Mouse (Mus musculus): ENCODE data around the gene Tmed6. TPM values are rescaled to one million over a fixed set of nuclear protein-coding genes. Genes with fewer than 3 reads are reported as not detected.
A peak's percentile ranks its signal among the peaks of the same experiment; 100 is the strongest.

Gene Tmed6
- total and polyA plus RNA-seq, 2 experiments from 2014 or later = not detected

DNA sequence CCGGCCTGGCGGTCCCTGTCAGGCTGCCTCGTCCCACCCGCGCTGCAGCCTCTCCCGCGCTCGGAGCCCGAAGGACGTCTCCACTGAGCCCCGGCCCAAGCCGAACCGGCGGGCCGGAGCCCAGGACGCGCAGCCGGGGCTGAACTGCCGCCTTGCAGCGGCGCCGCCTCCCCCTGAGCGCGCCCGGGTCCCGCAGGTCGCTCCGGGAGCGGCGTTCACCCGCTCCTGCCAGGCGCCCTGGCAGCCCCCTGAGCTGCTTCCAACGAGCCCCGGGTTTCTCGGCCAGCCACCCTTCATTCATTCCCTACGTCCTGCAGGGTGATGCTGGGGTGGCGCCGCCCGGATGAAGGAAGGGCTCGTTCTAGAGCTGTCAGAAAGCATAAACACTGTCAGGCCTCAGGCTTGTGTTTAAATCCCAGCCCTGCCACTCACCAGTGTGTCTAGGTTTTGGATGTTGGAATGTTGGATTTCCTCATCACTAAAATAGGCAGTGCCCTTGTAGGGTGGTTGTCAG, 33.8 kb downstream of the Tmed6 start:
- H3K9ac ChIP-seq = peak overlapping the region; percentile 97
- WGBS = 1% methylated on average over 38 of the region's 40 CpGs
- H3K27ac ChIP-seq (ENCODE audit: low read depth, low read length) = peak overlapping the region; percentile 83
- no peaks in the 10 kb centered on the region for H3K27me3 ChIP-seq (ENCODE audit: insufficient read depth, low read length)
- peak overlapping the region; percentile 98 for H3K4me3 ChIP-seq (ENCODE audit: low read depth, low read length)
- no peak for DNase-seq
- H3K9me3 ChIP-seq (ENCODE audit: low read length) = no peaks in the 10 kb centered on the region
- TF ChIP-seq CTCF (IDR thresholded peaks at IDR 0.05; ENCODE audit: low read depth) = no peak
- peaks cover 8% of the 10 kb centered on the region; the same call in 1 of the 2 replicates for H3K36me3 ChIP-seq (ENCODE audit: insufficient read depth)
- H3K4me2 ChIP-seq (ENCODE audit: low read depth) = peak overlapping the region; percentile 74
- H3K4me1 ChIP-seq (ENCODE audit: insufficient read depth) = peaks cover 12% of the 10 kb centered on the region
- peak; percentile 50 for ATAC-seq

DNA sequence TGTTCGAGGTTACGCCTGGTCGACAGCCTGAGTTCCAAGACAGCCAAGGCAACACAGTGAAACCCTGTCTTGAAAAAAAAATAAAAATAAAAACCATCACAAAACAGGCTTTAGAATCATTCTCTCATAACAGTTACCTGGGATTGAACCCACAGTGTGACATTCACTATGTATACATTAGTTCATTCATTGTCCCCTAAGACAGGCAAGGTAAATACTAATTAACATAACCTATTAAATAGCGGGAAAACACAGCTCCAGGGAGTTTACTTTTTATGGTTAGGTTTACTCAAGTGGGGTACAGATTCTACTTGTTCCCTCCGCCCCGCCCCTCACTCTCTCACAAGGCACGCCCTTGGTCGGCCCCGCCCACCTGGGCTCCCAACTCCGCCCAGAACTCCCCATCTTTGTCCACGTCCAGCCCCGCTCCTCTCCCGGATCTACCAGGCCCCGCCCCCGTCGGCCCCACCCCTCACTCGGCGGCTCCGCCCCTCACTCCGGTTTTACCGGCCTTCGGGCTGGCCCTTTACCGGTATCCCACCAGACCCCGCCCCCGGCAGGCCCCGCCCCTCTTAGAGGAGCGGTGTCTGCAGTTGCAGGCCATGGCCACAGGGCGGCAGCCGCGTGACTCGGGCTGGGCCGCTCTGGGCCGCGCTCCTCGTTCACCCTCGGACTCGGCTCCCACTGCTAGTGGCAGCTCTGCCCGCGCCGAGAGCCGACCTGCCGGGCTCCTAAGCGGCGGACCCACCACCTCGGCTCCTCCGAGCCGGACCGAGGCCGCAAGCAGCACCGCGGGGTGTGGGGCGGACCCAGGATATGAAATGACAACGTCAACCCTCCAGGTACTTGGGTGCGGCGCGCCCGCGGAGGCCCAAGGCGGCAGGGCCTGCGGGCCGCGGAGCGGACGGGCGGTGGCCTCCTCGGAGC, 34.5 kb downstream of the Tmed6 start, which contains the start of gene Vps4a:
TSS of gene Vps4a (plus strand) at position 573 of the 927 bp plus-strand sequence.
- H3K4me2 ChIP-seq (ENCODE audit: low read depth) = peak within 1 kb of the TSS; percentile 74
- no peaks in the 10 kb centered on the region for H3K27me3 ChIP-seq (ENCODE audit: insufficient read depth, low read length)
- H3K4me1 ChIP-seq (ENCODE audit: insufficient read depth) = peaks cover 12% of the 10 kb centered on the region
- no peaks in the 10 kb centered on the region for H3K9me3 ChIP-seq (ENCODE audit: low read length)
- TF ChIP-seq CTCF (IDR thresholded peaks at IDR 0.05; ENCODE audit: low read depth) = peak; percentile 90
- DNase-seq (peak; percentile 96), ATAC-seq (peak; percentile 98)
- H3K4me3 ChIP-seq (ENCODE audit: low read depth, low read length) = peak within 1 kb of the TSS; percentile 98
- H3K27ac ChIP-seq (ENCODE audit: low read depth, low read length) = peak within 1 kb of the TSS; percentile 83
- peaks cover under 1% of the 10 kb centered on the region; the same call in 1 of the 2 replicates for H3K36me3 ChIP-seq (ENCODE audit: insufficient read depth)
- peak within 1 kb of the TSS; percentile 97 for H3K9ac ChIP-seq
- 5% methylated on average over 58 of the region's 66 CpGs for WGBS

DNA sequence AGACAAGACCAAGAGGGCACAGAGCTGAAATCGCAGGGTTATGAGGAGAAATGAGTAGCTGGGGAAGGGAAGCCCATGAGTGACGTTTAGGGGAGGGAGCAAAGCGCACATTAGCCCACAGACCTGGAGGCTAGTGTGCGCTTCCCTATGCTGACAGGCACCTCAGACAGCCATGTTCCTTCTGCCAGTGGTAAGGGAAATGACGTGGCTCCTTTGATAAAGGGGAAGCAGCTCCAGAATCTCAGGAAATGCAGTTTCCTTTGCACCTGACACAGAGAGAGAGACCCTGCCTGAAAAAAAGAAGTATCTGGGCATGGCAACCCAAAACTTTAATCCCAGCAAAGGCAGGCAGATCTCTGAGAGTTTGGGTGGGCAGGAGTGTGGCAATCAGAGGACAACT, 35.4 kb downstream of the Tmed6 start:
- H3K9ac ChIP-seq = no peak overlapping the region
- TF ChIP-seq CTCF (IDR thresholded peaks at IDR 0.05; ENCODE audit: low read depth) = no peak
- peaks cover 12% of the 10 kb centered on the region for H3K4me1 ChIP-seq (ENCODE audit: insufficient read depth)
- no peaks in the 10 kb centered on the region for H3K27me3 ChIP-seq (ENCODE audit: insufficient read depth, low read length)
- no peak for DNase-seq
- WGBS = 71% methylated on average over 5 of the region's 5 CpGs
- no peaks in the 10 kb centered on the region for H3K9me3 ChIP-seq (ENCODE audit: low read length)
- H3K27ac ChIP-seq (ENCODE audit: low read depth, low read length) = no peak overlapping the region
- H3K4me3 ChIP-seq (ENCODE audit: low read depth, low read length) = no peak overlapping the region
- ATAC-seq = no peak
- H3K36me3 ChIP-seq (ENCODE audit: insufficient read depth) = no peaks in the 10 kb centered on the region
- no peak overlapping the region for H3K4me2 ChIP-seq (ENCODE audit: low read depth)

DNA sequence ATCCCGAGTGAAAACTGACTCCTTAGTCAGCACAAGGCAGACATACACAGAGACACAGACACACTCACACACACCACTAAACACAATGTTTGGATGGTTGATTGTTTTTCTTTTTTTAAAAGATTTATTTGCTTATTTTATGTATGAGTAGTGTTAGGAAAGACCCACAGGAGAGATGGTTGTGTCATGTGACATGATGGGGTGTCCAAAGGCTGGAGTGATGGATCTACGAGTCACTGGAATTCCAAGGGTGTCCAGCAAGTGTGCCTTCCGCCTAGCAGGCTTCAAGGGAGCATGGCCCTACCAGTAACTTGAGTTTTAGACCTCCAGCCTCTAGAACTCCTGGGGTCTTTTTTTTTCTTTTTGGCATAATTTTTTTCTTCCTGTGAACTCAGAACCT, 36.1 kb downstream of the Tmed6 start:
- Histone ChIP-seq H3K36me3 (ENCODE audit: insufficient read depth) (no peaks in the 10 kb centered on the region), H3K27ac (ENCODE audit: low read depth, low read length) (no peak overlapping the region), H3K9ac (no peak overlapping the region), H3K27me3 (ENCODE audit: insufficient read depth, low read length) (no peaks in the 10 kb centered on the region), H3K4me2 (ENCODE audit: low read depth) (no peak overlapping the region), H3K4me3 (ENCODE audit: low read depth, low read length) (no peak overlapping the region), H3K9me3 (ENCODE audit: low read length) (no peaks in the 10 kb centered on the region), H3K4me1 (ENCODE audit: insufficient read depth) (peaks cover 12% of the 10 kb centered on the region)
- TF ChIP-seq CTCF (IDR thresholded peaks at IDR 0.05; ENCODE audit: low read depth) = no peak
- ATAC-seq = no peak
- DNase-seq = no peak
- 88% methylated on average over 3 of the region's 3 CpGs for WGBS

DNA sequence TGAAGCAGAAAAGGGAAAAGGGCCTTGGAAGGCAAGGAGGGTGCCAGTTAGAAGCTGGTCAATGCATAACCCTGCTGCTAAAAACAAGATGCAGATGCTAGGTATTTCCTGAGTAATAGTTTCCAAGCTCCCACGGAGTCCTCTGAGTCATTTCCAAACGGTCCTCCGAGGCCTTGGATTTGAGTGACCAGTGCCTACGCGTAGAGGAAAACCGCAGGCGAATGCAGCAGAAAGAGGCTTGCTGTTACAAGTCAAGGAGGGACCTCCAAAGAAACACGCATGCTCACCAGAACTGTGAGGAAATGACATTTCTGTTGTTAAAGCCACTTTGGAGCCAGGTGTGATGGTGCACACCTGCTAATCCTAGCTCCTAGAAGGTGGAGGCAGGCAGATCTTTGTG, 42.0 kb downstream of the Tmed6 start:
- Histone ChIP-seq H3K27me3 (ENCODE audit: insufficient read depth, low read length) (no peaks in the 10 kb centered on the region), H3K9me3 (ENCODE audit: low read length) (no peaks in the 10 kb centered on the region), H3K9ac (no peak overlapping the region), H3K4me1 (ENCODE audit: insufficient read depth) (no peaks in the 10 kb centered on the region), H3K27ac (ENCODE audit: low read depth, low read length) (no peak overlapping the region), H3K36me3 (ENCODE audit: insufficient read depth) (no peaks in the 10 kb centered on the region), H3K4me3 (ENCODE audit: low read depth, low read length) (no peak overlapping the region), H3K4me2 (ENCODE audit: low read depth) (no peak overlapping the region)
- ATAC-seq (no peak), DNase-seq (no peak)
- no peak for TF ChIP-seq CTCF (IDR thresholded peaks at IDR 0.05; ENCODE audit: low read depth)
- WGBS = 90% methylated on average over 8 of the region's 8 CpGs

DNA sequence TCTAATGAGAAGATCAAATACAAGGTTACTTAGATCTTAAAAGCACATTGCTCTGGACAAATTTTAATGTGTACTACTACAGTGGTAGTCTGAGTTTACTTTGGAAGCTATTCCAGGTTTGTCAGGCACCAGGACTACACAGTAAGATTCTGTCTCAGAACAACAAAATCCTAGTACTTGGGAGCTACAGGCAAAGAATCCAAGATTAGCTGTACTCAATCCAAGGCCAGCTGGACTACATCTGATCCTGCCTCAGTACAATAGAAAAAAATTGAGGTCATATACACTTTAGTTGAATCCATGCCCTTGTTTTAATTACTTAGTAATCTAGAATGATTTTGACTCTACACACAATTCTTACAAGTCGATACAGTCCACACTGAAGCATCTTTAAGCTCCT, 50.5 kb downstream of the Tmed6 start:
- Histone ChIP-seq H3K27ac (ENCODE audit: low read depth, low read length) (no peak overlapping the region), H3K4me1 (ENCODE audit: insufficient read depth) (no peaks in the 10 kb centered on the region), H3K4me2 (ENCODE audit: low read depth) (no peak overlapping the region), H3K4me3 (ENCODE audit: low read depth, low read length) (no peak overlapping the region), H3K9me3 (ENCODE audit: low read length) (no peaks in the 10 kb centered on the region), H3K27me3 (ENCODE audit: insufficient read depth, low read length) (no peaks in the 10 kb centered on the region), H3K36me3 (ENCODE audit: insufficient read depth) (0 out of 2 replicates have a peak, but pooled peaks cover 4% of the 10 kb centered on the region), H3K9ac (no peak overlapping the region)
- no peak for ATAC-seq
- 86% methylated on average over 1 of the region's 1 CpGs for WGBS
- no peak for TF ChIP-seq CTCF (IDR thresholded peaks at IDR 0.05; ENCODE audit: low read depth)
- no peak for DNase-seq

DNA sequence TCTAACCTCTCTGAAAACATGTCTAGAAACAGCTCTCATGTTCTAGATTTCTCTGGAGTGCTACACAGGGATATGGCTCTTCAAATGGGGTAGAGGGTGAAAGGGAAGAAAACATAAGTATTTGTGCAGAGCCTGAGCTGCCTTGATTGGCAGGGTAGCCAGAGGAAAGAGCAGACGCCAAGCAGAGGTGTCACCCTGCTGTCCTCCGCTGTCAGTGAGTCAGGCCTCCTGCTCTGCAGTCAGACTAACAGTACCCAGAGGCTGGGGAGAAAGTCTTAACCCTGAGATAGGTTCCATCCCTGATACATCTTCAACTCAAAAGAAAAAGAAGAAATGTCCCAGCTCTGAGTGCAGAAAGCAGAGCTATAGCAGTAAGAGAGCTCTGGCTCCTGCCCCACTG, 52.8 kb downstream of the Tmed6 start:
- 95% methylated on average over 2 of the region's 2 CpGs for WGBS
- no peaks in the 10 kb centered on the region for H3K27me3 ChIP-seq (ENCODE audit: insufficient read depth, low read length)
- H3K9ac ChIP-seq = no peak overlapping the region
- no peak for ATAC-seq
- H3K4me3 ChIP-seq (ENCODE audit: low read depth, low read length) = no peak overlapping the region
- H3K27ac ChIP-seq (ENCODE audit: low read depth, low read length) = no peak overlapping the region
- H3K36me3 ChIP-seq (ENCODE audit: insufficient read depth) = 0 out of 2 replicates have a peak, but pooled peaks cover 4% of the 10 kb centered on the region
- no peak overlapping the region for H3K4me2 ChIP-seq (ENCODE audit: low read depth)
- no peak for TF ChIP-seq CTCF (IDR thresholded peaks at IDR 0.05; ENCODE audit: low read depth)
- no peaks in the 10 kb centered on the region for H3K9me3 ChIP-seq (ENCODE audit: low read length)
- H3K4me1 ChIP-seq (ENCODE audit: insufficient read depth) = no peaks in the 10 kb centered on the region
- DNase-seq = no peak

Small RNA genes within 50 kb of the gene (microRNA-seq; reads per million reads assigned to microRNA genes)
- 2.3 to 3.1 reads per million in 2 experiments for gene Mir7075

Other genes with a start within 250 kb of the Tmed6 start
- 18.1 and 19.7 TPM in 2 replicates for gene Has3, start 195.4 kb downstream of the Tmed6 start, total RNA-seq (2014; rRNA removed)
- gene Has3, start 195.4 kb downstream of the Tmed6 start, polyA plus RNA-seq (2015; fragmentation: Nextera tagmentation; extraction: Ambion mirVana) = 0.77 and 0.86 TPM in 2 replicates
- 22.2 and 23.2 TPM in 2 replicates for gene Utp4, start 172.0 kb downstream of the Tmed6 start, total RNA-seq (2014; rRNA removed)
- gene Utp4, start 172.0 kb downstream of the Tmed6 start, polyA plus RNA-seq (2015; fragmentation: Nextera tagmentation; extraction: Ambion mirVana) = 26.9 and 30.4 TPM in 2 replicates
- gene Sntb2, start 129.9 kb downstream of the Tmed6 start, total RNA-seq (2014; rRNA removed) = 6.1 and 6.9 TPM in 2 replicates
- gene Sntb2, start 129.9 kb downstream of the Tmed6 start, polyA plus RNA-seq (2015; fragmentation: Nextera tagmentation; extraction: Ambion mirVana) = 1.7 and 3.0 TPM in 2 replicates
- gene Vps4a, start 34.4 kb downstream of the Tmed6 start, total RNA-seq (2014; rRNA removed) = 142 and 145 TPM in 2 replicates
- 174 TPM in 2 replicates for gene Vps4a, start 34.4 kb downstream of the Tmed6 start, polyA plus RNA-seq (2015; fragmentation: Nextera tagmentation; extraction: Ambion mirVana)
- 34.4 and 37.2 TPM in 2 replicates for gene Pdf, start 17.0 kb downstream of the Tmed6 start, total RNA-seq (2014; rRNA removed)
- gene Pdf, start 17.0 kb downstream of the Tmed6 start, polyA plus RNA-seq (2015; fragmentation: Nextera tagmentation; extraction: Ambion mirVana) = 26.1 and 32.1 TPM in 2 replicates
- 42.2 and 61.3 TPM in 2 replicates for gene Cog8, start 9.0 kb downstream of the Tmed6 start, total RNA-seq (2014; rRNA removed)
- 27.8 and 33.2 TPM in 2 replicates for gene Cog8, start 9.0 kb downstream of the Tmed6 start, polyA plus RNA-seq (2015; fragmentation: Nextera tagmentation; extraction: Ambion mirVana)
- 40.1 and 64.0 TPM in 2 replicates for gene Nip7, start 8.8 kb downstream of the Tmed6 start, total RNA-seq (2014; rRNA removed)
- 68.2 and 74.0 TPM in 2 replicates for gene Nip7, start 8.8 kb downstream of the Tmed6 start, polyA plus RNA-seq (2015; fragmentation: Nextera tagmentation; extraction: Ambion mirVana)
- 28.9 and 31.2 TPM in 2 replicates for gene Terf2, start 30.9 kb upstream of the Tmed6 start, total RNA-seq (2014; rRNA removed)
- 18.9 and 24.2 TPM in 2 replicates for gene Terf2, start 30.9 kb upstream of the Tmed6 start, polyA plus RNA-seq (2015; fragmentation: Nextera tagmentation; extraction: Ambion mirVana)
- gene Cyb5b, start 85.0 kb upstream of the Tmed6 start, total RNA-seq (2014; rRNA removed) = 105 and 127 TPM in 2 replicates
- gene Cyb5b, start 85.0 kb upstream of the Tmed6 start, polyA plus RNA-seq (2015; fragmentation: Nextera tagmentation; extraction: Ambion mirVana) = 71.4 and 88.6 TPM in 2 replicates
- gene Nfat5, start 227.8 kb upstream of the Tmed6 start, total RNA-seq (2014; rRNA removed) = 13.5 and 22.1 TPM in 2 replicates
- 1.2 and 4.2 TPM in 2 replicates for gene Nfat5, start 227.8 kb upstream of the Tmed6 start, polyA plus RNA-seq (2015; fragmentation: Nextera tagmentation; extraction: Ambion mirVana)

All from forebrain, postnatal 0 days (tissue).